Mouse (Mus musculus) heart, adult 2 months (tissue): ENCODE data around the gene Bsn.

Source experiments
- CTCF ChIP-seq: fragments of 200-600 bp; IDR thresholded peaks from 2 replicates; pipeline ENCODE4 v1.8.1; 2022; ENCODE audit warnings: antibody characterized with exemption, mild to moderate bottlenecking, moderate library complexity
- EP300 ChIP-seq: fragments of 200-500 bp; IDR thresholded peaks from 2 replicates; pipeline ENCODE4 v1.6.1; 2011; ENCODE audit warnings: low read depth, low read length, control low read depth; ENCODE audit not compliant: insufficient read depth
- POLR2A ChIP-seq: fragments of 200-500 bp; IDR thresholded peaks from 2 replicates; pipeline ENCODE4 v1.6.1; 2011; ENCODE audit warnings: mild to moderate bottlenecking, low read depth, low read length, control low read depth; ENCODE audit not compliant: insufficient read depth

DNA sequence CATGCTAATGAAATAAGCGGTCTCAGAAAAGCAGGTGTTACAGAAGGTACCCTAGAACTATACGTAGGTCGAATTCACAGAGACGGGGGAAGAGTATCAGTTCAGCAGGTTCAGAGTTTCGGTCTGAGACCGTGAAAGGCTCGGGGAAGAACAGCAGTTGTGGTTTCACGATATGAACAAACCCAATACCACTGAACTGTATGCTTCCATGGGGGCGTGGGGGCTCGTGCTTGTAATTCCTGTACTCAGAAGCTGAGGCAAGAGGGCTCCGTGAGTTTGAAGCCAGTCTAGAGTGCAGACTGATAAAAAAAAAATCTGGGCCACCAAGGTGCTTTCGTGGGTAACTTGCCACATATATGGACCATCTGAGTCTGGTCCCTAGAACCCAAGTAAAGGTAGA lies 35.4 kb downstream of the Bsn start:
- TF ChIP-seq EP300: no peak
- no peak for TF ChIP-seq CTCF
- TF ChIP-seq POLR2A: no peak
